Mouse (Mus musculus): Measurements from ENCODE around the gene St6gal1.

The St6gal1 gene

DNA sequence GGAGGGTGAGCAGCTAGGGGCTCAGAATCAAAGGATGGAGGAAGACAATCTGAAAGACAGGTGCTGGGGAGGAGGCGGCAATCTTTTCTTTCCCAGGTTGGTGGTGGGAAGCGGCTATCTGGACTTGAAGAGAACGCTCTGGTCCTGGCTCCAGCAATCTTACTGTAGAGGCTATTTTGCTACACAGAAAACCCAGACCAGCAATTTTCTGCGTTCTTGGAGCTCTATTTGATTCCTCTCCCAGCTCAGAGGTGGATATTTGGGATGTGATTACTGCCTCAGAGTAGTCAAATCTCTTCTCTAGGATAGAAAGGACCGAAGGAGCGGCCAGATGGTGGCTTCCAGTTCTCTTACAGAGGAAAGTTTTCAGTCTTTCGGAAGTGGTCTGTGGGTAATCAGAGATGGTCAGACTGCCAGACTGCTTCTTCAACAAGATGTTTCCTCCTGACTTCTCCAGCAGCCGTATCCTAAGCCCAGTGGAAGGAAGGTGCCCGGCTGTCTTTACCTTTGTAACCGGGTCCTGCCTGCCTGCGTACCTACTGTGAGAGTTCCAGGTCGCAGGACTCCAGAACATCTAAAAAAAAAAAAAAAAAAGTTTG, 570 bp upstream of the St6gal1 start:
- no peak for DNase-seq (ENCODE audit: low spot score)

DNA sequence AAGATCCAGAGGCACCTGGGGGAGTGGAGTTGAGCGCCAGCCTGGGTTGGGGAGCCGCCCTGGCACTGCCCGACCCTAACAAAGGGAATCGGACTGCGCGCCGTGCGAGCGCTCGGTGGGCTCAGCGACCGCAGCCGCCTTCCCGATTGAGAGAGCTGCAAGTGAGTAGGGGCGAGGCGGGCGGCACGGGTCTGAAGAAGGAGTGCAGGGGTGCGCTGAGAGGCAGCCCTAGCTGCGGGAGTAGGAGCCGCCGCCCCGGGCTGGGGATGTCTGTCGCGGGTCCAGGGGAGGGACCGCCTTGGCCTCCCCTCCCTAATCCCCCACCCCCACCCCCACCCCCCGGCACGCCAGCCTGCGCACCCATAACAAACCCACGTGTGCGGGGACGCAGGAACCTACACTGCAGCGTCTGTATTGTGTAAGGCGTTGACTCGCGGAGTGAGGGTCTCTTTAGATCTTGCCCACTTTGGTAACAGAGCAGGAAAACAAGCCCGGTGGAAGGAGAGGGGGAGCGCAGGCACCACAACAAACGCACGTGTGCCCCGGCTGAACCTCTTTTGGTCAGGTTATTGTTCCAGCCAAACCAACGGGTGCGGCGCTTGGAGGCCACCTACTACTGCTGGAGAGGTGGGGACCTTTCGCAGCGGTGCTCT, 655 bp downstream of the St6gal1 start:
- peak; percentile 40 for DNase-seq (ENCODE audit: low spot score)

DNA sequence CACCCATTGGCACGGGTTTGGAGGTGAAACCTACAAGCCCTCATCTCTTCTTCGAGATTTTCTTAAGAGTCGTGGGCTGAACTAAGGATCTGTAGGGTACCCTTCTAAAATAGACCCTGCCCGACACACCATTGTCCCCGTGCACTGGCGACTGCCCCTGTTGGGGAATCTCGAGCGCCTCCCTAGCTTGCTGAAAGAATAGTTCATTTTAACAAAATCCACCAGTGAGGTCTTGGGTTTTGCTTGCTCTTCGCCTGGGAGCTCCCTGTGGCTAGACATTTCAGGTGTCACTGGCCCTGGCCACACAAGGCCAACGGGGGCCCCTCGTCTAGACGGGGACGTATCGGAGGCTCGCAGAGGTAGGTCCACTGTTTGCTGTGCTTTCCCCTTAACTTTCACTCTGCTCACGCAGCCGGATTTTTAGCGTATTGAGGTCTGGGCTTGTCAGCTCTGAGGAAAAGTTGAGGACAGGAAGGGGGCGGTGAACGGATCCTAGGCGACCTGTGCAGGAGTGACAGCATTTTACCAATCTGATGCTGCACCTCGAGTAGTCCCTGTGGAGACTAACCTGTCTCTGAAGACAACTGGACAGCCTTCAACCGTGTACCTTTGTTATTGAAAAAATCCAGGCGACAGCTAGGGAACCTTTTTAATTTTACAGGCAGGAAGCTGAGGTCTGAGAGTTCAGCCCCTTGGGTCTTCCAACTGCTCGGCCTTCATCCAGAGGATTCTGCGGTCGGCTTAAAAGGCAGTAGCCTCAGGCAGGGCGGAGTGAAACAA, 1.5 kb downstream of the St6gal1 start:
- DNase-seq (ENCODE audit: low spot score) = no peak

DNA sequence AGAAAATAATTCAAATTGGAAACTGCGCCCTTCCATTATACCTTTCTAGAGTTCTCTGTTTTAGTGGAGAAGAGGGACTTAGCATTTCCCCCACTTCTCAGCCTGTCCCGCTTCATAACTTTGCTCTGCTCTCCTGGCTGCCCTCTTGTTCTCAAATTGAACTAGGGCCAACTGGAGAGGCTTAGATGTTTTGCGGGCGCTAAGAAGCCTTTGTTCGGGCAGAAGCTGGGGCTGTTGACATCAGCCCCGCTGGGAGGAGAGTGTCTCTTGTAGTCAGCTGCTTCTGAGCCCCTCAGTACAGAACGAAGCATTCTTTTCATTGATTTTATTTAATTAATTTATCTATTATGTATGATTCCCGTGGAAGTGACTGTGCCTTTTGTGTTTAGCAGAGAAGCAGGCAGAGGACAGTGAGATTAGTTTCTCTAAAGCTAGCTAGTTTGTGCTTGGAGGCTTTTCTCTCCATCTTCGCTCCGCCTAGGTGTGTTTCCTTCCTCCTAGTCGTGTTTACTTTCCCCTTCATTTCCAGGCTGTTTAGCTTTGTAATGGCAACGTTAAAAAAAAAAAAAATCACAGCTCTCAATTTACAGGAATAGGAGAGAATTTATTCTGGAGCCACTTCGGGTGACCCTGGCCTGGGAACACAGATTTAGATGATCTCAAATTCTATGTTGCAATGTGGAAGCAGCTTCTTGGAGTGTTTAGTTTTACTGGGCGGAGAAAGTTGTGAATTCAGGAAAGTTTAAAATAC, 2.2 kb downstream of the St6gal1 start:
- no peak for DNase-seq (ENCODE audit: low spot score)

DNA sequence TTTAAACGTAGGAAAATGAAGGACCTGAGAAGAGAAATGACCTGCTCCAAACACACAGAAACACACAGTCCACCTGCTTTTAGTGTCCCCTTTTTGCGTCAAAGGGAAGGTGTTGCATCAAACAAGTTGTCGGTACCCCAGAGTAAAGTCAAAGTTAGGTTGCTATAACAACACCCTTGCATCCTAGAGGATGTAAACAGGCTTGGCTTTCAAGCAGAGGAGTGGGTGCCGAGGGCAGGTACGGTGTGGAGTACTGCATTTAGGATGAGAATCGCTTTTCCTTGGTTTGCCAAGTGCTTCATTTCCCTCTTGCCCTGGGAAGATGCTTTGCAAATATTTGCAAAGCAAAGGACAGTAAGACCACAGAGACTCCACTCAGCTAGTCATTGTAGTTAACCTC, 3.3 kb downstream of the St6gal1 start:
- DNase-seq (ENCODE audit: low spot score) = no peak

DNA sequence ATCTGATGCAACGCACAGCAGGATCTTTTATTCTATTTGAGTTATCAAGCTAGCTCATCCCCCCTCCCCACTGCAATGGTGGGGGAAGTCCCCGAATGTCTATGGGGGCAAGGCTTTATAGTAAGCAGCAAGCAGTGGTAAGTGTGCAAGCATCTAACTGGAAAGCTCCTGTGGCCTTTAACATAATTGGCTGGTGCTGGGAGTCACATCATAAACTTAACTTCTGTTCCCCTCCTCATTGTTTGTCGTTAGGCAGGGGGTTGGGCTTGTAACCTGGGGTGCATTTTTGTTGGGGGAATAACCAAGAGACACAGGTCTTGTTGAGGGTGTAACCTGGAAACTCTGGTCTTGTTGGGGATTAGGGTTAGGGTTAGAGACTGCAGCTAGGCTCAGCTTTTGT, 3.9 kb downstream of the St6gal1 start:
- no peak for DNase-seq (ENCODE audit: low spot score)

DNA sequence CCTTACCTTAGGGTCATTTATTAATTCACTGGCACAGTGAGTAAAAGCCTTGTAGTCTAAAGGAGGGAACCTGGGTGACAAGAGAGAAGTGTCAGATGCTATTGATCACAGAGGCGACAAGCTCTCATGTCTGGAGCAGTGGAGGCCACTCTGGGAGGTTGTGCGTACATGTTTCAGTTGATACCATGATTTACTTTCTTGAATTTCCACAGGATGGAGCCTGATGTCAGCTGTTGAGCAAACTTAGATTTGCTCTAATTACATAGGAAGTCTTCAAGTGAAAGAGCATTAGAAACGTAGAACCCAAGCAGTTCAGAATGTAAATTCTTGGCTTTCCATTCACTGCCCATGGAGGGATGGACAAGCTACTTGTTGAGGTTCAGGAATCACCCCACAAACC, 5.4 kb downstream of the St6gal1 start:
- no peak for DNase-seq (ENCODE audit: low spot score)

DNA sequence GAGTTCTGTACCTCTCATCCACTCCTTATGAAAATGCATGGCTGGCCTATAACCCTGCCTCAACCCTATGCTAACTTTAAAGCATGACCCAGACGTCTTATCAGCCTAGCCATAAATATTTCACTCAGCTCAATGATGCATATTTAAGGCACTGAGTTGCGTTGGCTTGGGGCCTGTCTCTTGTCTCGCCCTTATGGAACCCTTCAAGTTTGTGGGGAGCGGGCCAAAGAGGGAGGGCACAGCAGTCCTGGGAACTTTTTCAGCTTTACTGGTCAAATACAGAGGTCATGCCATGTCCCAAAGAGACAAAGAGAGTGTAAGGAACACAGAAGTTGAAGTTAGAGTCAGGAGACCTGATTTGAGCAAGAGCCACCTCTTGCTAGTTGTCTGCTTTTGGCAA, 6.6 kb downstream of the St6gal1 start:
- no peak for DNase-seq (ENCODE audit: low spot score)

DNA sequence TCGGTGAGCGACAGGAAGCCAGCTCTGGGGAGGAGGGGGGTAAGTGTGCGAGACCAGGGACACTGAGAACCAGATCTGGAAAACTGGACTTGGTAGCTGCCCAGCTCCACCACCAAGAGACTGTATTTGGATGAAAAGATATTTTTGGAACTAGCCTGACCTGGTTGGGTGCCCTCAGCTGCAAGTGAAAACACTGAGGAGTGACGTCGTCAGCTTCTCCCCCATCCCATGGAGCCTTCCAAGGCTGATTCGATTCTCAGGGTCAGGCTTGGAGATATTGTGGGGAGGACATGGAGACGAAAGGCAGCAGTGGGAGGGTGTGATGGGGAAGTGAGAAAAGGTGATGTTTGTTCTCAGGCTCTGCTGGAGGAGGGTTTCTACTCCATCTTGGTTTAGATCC, 8.2 kb downstream of the St6gal1 start:
- peak; percentile 87 for DNase-seq (ENCODE audit: low spot score)

DNA sequence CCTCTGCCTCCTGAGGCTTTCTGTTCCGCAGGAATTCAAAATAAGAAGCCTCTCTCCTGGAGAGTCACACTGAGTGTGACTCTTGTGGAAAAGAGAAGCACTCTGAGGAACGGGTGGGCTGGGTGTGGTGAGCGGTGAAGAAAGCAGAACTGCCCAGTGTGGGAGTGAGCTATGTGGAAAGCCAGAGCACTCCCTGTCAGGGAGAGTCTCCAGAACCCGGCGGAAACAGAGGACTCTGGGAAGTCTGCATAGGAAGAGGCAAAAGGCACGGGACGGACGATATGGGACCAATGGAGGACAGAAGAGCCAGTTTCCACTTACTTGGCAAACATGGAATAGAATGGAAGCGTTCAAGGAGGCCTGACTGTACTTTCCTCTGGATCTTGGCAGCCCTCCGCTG, 9.0 kb downstream of the St6gal1 start:
- no peak for DNase-seq (ENCODE audit: low spot score)

DNA sequence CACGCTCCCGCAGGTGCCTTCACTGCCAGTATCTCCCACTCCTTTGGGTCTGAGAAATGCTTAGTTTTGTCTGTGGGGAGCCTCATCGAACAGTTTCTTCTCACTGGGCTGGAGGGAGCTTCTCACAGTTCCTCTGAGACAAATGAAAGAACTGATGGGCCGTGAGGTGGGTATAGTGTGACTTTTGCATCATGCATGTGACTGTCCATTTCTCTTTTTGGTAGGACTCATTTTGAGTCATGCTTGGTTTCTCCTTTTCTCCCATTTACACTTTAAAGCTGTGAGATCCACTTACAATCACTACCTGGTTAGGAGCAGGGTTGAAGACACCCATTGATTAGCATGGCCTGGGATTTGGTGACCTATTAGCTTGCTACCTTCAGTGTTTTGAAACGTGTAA, 10.0 kb downstream of the St6gal1 start:
- no peak for DNase-seq (ENCODE audit: low spot score)

DNA sequence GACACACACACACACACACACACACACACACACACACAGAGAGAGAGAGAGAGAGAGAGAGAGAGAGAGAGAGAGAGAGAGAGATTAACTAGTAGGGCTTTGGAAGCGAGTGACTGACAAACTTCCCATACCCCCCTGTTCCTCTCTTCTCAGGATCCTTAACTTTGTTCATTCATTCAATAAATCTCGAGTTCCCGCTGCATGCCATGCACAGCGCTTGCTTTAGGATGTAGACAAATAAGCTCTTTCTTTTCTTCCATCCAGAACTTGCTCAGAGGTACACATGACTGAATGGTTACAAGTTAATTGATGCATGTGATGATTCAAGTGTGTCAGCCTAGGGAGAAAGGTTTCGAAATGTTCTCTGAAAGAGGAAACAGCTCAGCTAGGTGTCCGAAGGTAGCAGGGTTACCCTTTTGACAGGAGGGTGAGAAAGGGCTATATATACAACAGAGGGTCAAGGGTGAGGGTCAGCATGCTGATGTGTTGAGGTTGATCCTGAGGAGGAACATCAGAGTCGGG, 10.7 kb downstream of the St6gal1 start:
- no peak for DNase-seq (ENCODE audit: low spot score)

DNA sequence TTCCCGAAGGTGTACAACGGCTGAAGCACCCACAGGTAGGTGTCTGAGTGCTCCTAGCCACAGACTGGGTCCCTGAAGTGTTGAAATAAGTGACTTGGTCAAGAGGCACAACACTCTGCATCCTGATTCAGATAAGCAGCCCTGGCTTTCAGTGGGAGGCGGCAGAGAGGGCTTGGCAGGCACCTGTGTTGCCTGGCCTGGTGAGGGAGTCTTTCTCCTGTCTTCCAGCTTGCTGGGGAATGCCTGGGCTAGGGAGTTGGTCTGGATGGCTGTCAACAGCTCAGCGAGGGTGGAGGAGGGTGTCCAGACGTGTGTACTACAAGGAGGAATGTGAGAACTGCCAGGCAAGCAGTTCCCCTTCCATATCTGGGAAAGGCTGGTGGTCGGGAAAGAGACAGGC, 15.0 kb downstream of the St6gal1 start:
- peak; percentile 68 for DNase-seq (ENCODE audit: low spot score)

DNA sequence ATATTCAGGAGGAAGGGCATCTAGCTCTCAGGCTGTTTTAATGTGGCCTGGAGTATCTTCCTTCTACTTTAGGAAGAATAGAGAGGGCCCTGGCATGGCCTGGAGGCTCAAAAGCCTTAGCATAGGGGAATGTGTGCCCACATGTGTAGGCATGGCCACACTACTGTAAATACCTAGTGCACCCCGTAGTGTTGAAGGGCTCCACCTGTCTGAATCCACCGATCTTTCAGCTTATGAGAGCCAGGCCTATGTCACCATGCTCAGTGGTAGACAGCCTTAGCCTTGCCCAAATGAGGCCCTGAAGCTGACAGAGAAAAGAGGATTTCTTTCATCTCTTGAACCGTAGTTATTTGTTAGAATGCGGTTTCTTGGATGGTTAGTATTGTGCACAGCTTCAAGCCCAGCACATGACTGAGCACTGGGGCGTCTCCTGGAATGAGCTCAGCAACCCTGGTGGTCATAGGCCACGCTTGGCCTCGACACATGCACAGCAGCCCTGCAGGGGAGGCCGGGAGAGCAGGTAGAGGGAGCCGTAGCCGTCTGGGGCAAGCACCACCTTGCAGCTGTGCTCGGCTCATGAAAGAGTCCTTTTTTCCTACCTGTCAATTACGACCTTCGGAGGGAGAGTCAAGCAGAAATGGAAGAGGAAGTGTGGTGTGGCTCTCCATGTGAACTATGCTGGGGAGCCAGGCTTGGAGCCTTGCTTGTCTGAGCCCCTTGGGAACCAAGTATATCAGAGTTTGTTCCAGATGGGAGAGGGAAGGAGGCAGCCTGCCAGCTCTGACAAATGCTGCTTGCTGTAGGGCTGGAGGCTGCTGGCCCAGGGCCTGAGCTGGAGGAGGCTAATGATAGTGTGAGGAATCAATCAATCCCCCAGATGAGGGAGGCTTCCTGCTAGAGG, 15.8 kb downstream of the St6gal1 start:
- peak; percentile 90 for DNase-seq (ENCODE audit: low spot score)

DNA sequence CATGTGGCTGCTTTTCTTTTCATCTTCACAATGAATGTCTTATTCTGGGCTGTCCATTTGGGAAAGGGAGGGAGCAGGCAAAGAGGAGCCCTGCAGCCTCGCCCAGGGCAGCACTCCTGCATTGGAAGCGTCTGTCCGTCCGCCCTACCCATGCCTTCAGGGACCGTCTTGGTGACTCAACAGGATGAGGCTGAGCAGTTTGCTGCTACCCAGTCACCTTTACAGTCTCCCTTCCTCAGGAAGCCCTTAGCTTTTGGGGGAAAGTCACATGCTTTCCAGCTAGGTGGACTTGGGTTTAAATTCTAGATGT, 16.4 kb downstream of the St6gal1 start:
- no peak for DNase-seq (ENCODE audit: low spot score)

DNA sequence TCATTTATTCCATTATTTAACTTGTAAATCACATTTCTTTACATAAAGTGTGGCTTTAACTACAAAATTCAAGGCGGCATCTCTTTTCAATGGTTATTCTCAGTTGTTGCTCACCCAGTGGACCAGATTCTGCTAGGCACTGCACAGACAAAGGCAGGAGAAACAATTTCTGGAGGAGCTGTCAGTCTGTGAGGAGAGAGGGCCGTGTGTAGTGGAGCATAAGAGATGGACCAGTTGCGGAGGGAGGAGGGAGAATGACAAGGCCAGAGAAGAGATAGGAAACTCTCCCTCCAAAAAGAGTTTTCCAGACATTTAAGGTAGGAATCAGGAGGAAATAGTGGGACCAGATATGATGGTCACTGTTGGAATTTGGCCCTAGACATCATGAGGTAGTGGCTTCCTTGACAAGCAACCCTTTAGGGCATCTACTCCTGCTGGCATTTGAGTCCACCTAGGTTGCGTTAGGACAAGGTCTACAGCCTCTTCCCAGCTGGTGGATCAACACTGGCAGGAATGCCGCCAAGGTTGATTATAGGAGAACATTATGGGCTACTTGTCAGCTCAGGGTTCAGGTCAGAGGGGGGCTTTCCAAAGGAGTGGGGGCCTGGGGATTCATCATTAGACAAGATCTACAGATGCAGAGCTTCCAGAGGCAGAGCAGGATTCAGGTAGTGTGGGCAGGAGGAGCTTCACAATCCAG, 19.3 kb downstream of the St6gal1 start:
- no peak for DNase-seq (ENCODE audit: low spot score)

DNA sequence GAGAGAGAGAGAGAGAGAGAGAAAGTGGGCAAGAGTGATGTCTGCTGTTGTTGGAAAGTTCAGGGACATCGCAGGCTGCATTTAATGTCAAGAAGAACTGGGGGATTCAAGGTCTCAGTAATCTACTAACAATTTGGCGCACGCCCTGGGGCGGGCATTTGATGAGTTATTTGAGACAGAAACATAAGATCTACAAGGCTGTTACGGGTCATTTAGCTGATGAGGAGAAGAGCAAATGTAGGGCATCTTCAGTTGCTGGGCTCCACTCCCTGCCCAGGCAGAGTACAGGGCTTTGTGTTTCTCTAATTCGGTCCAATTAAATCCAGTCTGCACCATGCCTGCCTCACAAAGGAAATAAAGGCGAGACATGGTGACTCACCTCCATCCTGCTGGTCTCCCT, 19.9 kb downstream of the St6gal1 start:
- peak; percentile 61 for DNase-seq (ENCODE audit: low spot score)

DNA sequence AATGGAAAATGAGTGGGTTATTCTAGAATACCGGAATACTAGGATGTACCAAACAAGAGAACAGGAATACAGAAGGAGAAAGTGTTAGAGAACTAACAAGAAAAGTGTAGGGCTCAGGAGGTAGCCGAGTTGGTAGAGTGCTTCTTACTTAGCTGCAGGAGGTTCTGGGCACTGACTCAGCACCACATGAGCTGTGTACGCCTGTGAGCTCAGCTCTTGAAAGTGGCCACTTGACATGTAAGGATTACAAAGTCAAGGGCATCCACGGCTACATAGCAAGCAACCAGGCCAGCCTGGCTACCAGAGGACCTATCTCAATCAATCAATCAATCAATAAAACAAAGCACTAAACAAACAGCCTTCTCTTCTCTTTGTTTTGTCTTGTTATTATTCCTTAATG, 24.7 kb downstream of the St6gal1 start:
- DNase-seq (ENCODE audit: low spot score) = no peak

DNA sequence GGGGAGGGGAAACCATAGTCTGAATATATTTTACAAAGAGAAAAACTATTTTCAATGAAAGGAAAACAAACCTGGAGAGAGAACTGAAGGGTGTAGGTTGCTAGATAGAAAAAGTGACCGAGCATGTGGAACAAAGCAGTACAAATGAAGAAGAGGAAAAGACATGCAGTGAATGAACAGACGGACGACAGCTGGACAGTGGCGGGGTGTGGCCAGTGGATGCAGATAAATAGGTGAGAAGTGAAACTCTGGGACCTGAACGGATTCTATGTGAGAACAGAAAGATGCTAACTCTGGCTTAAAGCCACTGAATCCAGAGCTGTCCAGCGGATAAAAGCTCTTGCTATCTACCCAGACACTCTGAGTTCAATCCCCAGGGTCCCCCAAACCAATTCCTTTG, 25.2 kb downstream of the St6gal1 start:
- DNase-seq (ENCODE audit: low spot score) = no peak

DNA sequence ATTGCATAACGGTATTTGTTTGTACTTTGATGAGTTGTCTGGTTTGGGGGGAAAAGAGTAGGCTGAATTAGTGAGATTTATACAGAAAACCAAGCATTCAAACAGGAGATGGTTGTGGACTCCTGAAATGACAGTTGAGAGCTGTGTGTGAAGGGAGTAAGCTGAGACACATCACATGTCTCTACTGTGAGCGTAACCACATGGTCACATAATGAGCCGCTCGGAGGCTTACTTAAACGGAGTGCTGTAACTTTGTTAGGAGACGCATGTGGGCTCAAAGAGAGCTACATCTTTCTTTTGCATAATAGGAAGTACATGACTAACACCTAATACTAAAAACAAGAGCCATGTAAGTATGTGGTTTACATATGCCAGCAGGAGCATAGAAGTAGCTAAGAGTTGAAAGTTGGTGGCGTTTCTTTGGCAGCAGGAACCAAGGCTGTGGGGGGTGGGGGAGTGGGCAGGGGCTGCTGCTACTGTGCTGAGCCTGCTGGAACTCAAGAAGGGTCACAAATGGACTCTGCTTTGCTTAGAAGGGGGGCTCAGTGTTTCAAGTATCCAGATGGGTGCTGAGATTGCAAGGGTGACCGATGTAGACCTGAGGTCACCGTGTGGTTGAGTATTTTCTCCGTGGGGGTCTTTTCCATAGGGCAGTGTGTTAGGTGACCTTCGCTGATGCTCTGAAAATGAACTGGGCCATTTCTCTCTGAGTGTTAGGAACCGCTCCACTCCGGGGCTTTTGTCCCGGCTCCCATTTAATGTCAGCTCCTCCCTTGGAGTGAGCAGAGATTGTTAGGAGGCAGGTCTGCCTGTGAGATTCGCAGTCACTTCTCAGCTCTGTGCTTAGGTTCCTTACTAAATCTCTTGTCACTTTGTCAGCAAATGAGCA, 26.3 kb downstream of the St6gal1 start:
- DNase-seq (ENCODE audit: low spot score) = no peak
